Mouse (Mus musculus): Measurements from ENCODE around the gene Rab31.

The Rab31 gene

GRCm38 (mm10) chr17:65700060-65700459 lies 72.5 kb downstream of the Rab31 start:
- DNase-seq = peak; percentile 39

- peak; percentile 72 for DNase-seq
Measured at GRCm38 (mm10) chr17:65697791-65698463, 74.6 kb downstream of the Rab31 start.

- DNase-seq = no peak
Measured at GRCm38 (mm10) chr17:65696939-65697338, 75.6 kb downstream of the Rab31 start.

GRCm38 (mm10) chr17:65692276-65692675 lies 80.3 kb downstream of the Rab31 start:
- no peak for DNase-seq

GRCm38 (mm10) chr17:65683731-65684130 lies 88.8 kb downstream of the Rab31 start:
- DNase-seq = peak; percentile 1

- DNase-seq = peak; percentile 0
Measured at GRCm38 (mm10) chr17:65683316-65683715, 89.2 kb downstream of the Rab31 start.

GRCm38 (mm10) chr17:65682071-65682680 lies 90.4 kb downstream of the Rab31 start:
- peak; percentile 0 for DNase-seq

- peak; percentile 0 for DNase-seq
Measured at GRCm38 (mm10) chr17:65681516-65681915, 91.0 kb downstream of the Rab31 start.

- no peak for DNase-seq
Measured at GRCm38 (mm10) chr17:65680801-65681412, 91.6 kb downstream of the Rab31 start.

GRCm38 (mm10) chr17:65679806-65680446 lies 92.6 kb downstream of the Rab31 start:
- DNase-seq = peak; percentile 1

- DNase-seq = no peak
Measured at GRCm38 (mm10) chr17:65677742-65678141, 94.8 kb downstream of the Rab31 start.

- no peak for DNase-seq
Measured at GRCm38 (mm10) chr17:65676536-65676935, 96.0 kb downstream of the Rab31 start.

GRCm38 (mm10) chr17:65675985-65676384 lies 96.6 kb downstream of the Rab31 start:
- no peak for DNase-seq

GRCm38 (mm10) chr17:65674710-65675171 lies 97.8 kb downstream of the Rab31 start:
- DNase-seq = peak; percentile 11

GRCm38 (mm10) chr17:65672926-65673325 lies 99.6 kb downstream of the Rab31 start:
- peak; percentile 1 for DNase-seq

GRCm38 (mm10) chr17:65669061-65669460 lies 103.5 kb downstream of the Rab31 start:
- no peak for DNase-seq

GRCm38 (mm10) chr17:65667792-65668191 lies 104.8 kb downstream of the Rab31 start:
- DNase-seq = no peak

GRCm38 (mm10) chr17:65666388-65667161 lies 106.0 kb downstream of the Rab31 start:
- peak; percentile 71 for DNase-seq

- no peak for DNase-seq
Measured at GRCm38 (mm10) chr17:65665786-65666387, 106.7 kb downstream of the Rab31 start.

GRCm38 (mm10) chr17:65663329-65664078 lies 109.0 kb downstream of the Rab31 start:
- DNase-seq = no peak

GRCm38 (mm10) chr17:65662662-65663061 lies 109.9 kb downstream of the Rab31 start:
- DNase-seq = no peak

GRCm38 (mm10) chr17:65658416-65658815 lies 114.1 kb downstream of the Rab31 start:
- no peak for DNase-seq

All from kidney, adult 11 months (tissue).